Mouse (Mus musculus) bone marrow macrophage, adult 2 months (primary cell): ENCODE measurements around the gene Bach2.

Experiments used
- CTCF ChIP-seq: IDR thresholded peaks from 2 replicates; pipeline ENCODE4 v1.5.1; 2012; ENCODE audit warnings: low read depth, mild to moderate bottlenecking, low read length, moderate library complexity
- POLR2A ChIP-seq: IDR thresholded peaks from 2 replicates; pipeline ENCODE4 v1.6.1; 2012; ENCODE audit warnings: mild to moderate bottlenecking, low read depth, low read length, borderline replicate concordance

DNA sequence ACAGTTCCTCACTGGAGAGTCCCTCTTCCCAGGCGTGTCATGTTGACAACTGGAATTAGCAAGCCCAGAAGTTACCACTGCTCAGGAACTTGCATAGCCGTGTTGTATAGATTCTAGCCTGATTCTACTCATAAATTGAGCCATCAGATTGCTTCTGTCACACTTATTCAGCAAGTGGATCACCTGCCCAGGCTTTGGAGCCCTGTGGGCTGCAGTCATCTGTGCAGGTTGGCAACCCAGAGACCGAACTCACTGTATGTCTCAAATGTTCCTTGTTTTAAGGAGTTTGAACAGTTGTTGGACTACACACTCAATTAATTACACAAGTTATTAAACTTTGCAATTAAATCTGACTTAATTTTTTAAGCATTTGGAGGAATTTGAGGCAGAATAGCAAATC is 61.4 kb downstream of the Bach2 start:
- TF ChIP-seq POLR2A (no peak), CTCF (no peak)
